Mouse (Mus musculus) spleen, postnatal 14 days (tissue): ENCODE measurements around the gene Dab1.

Source experiments
- DNase-seq, 2 experiments: peaks; one replicate each; pipeline ENCODE4 v3.0.0; 2021 to 2022; ENCODE audit warnings: low spot score in 2 of 2

Dab1 gene

DNA sequence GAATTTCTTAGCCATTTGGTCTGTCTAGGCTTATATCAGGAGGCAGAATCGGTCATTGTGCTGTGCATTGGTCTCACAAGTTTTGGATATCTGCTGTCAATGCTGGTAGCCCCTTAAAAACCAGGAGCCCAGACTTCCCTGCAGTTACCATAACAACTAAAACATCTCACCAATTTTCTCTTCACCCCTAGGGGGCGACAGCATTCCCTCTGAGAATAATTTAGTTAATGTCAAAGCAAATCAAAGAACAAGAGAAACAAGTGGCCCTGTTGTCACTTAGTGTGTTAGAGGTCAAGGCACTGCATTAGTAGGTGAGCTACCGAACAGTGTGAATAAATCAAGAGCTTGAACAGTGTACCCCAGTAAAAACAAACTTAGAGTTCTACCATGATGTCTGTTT is 1106.5 kb downstream of the Dab1 start:
- no peak for DNase-seq

DNA sequence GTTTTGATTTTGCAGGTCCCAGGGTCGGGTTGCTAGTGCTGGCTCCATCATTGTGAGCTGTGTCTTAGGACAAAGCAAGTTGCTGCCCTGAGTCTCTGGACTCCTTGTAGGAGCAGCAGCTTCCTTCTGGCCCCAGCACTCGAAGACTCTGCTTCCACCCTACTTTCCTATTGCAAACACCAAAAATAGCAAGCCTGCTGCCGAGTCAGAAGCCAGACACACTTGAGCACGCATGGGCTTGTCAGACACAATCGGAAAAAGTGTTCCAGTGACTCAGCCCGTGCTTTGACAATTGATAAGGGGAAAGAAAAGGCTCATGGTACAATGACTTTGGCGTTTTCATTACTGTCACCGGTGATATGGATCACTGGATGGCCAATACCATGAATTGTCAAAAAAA is 1110.0 kb downstream of the Dab1 start:
- DNase-seq = no peak

DNA sequence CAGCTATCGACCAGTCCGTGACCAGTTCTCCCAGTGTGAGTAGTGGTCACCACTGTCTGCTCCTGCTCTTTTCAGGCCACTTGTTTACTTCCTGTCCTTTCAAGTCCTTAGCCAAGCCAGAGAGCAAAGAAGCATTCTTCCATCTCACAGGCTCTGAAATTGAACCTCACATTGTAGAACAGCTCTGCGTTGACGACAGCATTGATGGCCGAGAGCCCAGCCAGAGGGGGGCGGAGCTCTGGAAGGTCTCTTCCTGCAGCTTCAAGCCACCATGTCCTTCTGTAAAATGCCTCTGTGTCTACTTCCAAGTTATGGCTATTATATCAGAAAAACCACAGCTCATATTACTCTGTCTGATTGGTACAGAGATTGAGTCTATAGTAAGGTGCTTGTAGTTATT is 1127.3 kb downstream of the Dab1 start:
- DNase-seq = no peak

DNA sequence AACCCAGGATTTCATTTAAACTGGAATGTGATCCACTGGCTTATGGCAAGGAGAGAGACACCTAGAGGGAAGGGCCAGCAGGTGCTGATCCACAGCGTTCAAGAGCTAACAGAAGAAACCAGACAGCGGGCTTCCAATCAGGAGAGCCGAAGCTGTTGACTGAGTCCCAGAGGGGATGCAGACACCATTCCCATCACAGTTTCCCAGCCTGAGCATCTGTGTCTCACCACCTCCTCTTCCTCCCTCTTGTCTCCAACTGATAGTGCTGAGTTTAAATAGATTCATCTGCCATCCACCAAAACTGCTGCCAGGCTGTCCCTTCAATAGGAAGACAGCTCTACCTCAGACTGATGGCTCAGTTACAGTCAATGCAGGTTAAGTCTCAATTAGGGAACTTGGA is 1134.9 kb downstream of the Dab1 start:
- no peak for DNase-seq

DNA sequence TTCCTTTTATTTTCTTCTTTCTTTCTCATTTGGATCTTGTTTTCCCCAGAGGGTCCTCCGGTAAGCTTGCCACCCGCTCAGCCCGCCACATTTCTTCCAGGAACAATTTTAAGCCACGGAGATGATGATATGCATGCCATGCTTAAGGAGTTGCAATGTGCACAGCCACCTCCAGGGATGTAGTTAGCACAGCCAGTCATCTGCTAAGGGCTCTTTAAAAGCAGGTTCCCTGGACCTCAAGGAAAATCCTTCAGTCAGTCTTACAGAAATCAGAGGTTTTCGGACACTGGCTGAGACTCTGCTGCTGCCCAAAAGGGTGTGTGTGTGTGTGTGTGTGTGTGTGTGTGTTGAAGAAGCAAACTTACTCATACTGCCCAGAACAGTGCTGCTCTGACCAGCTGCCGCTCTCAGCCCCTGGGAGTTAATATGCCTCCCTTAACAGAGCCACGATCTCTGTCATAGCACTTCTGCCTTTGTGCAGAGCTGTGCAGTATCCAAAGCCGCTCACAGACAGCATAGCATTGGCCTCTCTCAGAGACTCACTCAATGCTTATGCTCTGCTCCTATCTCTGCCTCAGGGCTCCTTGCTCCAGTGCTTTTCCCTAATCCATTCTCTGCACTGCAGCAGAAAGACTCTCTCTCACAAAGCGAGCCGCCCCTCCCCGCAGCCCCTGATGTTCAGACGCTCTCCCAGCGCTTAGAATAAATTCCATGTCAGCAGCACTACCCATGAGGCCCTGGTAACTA is 1141.9 kb downstream of the Dab1 start:
- DNase-seq = no peak

DNA sequence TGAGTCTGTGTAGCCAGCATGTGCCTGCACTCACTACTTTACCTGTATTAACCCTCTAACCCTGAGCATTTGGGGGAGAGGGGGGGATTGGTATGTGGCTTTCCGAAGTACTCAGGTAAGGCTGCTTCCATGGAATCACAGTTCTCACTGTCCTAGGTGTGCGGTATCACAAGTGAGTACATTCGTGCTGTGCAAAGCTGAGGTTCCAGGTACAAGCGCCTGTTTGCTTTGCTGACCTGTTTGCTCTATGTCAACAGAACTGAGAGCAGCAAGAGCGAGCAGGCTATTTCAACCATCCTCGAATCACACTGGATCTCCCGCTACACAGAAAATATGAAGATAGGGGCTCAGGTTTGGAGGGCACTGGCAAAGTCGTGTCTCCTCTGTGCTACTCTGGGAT is 1146.9 kb downstream of the Dab1 start, which contains the start of gene C8b:
TSS of gene C8b (plus strand) at position 253 of the 400 bp plus-strand sequence.
- DNase-seq = no peak

DNA sequence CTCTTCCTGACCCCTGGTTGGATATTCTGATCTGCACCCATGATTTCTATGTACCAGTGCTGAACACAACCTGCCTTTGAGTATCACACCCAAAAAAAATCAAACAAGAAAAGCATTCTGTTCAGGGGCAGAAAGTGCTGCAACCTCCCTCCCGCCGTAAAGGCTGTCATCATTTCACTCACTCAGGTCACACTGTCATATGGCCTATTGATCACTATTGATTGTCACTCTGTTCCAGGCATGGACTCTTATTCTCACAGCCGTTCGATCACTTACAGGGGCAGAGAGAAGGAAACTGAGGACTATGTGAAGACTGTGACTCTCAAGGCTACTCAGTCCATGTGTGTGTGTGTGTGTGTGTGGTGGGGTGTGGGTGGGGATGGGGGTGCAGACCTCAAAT is 1149.0 kb downstream of the Dab1 start:
- no peak for DNase-seq

DNA sequence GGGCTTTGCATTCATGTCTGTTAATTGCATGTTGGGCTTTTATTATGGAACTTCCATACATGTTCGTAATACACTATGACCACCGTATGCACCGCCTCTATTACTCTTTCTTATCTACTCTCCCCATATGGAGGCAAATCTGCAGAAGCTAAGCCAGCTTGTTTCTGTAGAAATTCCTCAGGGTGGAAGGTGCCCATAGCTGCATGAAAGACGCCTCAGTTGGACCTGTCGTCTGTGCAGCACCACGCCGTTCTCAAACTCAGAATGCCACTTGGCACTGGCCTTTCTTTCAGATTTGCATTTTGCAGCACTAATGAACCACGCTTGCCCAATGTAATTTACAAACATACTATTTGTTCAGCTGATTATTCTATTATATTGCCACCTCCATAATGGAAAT is 1150.4 kb downstream of the Dab1 start:
- no peak for DNase-seq

DNA sequence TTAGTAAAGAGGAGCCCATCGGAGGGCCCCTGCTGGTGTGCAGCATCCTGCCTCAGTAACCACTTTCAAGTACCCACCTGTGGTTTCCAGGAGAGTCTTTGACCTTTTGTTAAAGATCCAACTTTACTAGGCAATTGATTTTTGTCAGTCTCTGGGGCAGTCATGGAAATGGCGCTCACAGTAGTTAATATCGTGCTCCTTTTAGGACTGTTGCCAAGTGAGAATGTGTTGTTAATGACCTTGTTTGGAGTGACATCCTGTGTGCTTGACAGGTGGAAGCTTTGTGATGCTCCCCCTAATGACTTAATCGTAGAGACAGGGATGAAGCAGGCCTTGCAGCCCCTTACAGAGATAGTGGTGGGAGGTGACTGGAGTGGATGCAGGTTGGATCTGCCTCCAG is 1151.2 kb downstream of the Dab1 start:
- no peak for DNase-seq

DNA sequence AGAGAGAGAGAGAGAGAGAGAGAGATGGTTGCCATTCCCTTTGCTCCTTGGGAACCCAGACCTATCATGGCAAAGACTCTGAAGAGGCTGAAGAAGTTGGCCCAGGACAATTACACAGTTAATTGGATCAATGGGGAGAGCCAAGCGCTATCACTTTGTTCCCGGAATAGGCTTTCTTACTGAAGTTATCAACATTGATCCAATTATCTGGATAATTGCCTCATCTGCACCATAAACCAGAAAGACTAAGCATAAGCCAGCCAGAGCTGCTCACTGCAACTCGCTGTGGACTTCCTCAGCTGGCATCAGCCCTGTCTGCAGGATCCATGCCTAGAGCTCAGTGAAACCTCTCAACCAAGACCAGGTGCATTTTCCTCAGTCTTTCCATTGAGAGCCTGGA is 1156.4 kb downstream of the Dab1 start:
- no peak for DNase-seq

DNA sequence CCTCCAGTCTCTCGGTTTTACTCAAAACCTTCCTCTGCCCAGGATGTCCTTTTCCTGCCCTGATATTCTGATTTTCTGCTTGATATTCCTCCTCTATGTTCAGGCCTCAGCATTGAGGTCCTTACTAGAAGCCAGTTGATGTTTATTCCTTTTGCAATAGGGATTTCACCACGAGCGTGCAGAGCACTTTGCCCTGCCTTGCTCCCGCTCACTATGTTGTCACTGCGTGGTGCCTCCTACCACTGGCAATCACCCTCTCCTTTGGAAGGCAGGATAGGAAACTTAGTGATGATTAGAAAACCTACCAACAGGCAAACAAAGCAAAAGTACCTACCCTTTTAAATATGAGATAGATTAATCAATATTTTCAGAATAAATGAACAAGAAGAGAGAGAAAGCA is 1160.3 kb downstream of the Dab1 start:
- DNase-seq = no peak

DNA sequence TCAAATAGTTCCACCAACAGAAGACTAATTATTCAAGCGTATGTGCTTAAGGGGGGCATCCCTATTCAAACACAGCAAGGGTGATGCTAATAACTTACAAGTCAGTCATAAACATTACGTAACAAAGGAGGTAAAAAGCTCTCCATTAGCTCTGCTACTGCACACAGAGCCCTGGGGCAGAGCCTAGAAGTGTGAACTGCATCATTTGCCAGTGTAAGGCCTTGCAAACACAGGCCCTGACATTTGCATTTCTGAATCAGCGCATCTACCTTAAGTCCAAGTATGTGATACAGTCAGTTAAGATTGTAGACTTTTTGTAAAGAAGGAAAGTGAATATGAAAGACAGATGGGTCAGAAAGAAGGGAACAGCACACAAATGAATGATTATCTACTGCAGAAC is 1162.3 kb downstream of the Dab1 start:
- DNase-seq = no peak

DNA sequence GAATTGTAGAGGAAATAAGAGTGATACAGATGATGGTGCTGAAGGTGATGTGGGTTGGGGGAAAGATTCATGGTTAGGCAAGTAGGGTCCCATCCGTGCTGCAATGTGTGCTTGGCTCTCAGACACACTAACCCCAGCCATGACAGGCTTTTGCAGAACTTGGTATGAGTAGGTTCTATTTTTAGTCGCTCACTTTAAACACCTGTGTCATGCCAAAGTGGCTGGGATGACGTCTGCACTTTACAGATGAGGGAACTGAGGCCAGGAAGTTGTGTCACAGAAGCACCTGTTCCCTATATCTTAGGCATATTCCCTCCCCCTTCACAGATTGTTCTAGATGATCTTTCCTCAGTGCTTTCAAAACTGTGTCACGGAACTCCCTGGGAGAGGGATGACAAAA is 1163.2 kb downstream of the Dab1 start:
- DNase-seq = no peak

DNA sequence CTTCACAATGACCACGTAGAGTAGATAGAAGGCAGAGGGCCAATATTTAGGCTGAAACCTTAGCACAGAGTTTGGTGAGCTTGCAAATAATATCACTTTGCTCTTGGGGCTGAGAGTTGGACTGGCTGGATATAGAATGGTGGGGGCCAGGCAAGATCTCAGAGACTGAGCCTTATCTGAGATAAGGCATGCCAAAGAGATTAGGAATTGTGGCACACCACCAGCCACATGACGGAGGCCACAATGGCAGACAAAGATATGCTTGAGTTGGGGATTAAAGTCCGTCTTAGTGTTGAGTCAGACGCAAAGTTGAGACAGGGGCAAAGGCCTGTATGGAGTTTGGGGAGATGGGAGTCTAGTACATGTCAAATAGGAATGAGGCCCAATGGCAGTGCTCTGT is 1173.0 kb downstream of the Dab1 start:
- DNase-seq = no peak
